Mouse (Mus musculus): ENCODE results near the gene Olfr1269. TPM values are rescaled to one million over a fixed set of nuclear protein-coding genes. Genes with fewer than 3 reads are reported as not detected.

Gene Olfr1269
- total RNA-seq (2015): not detected in 2 replicates
- total RNA-seq (2017): not detected in 2 replicates

GRCm38 (mm10) chr2:90121312-90121711 is at the start of gene Olfr1269:
Olfr1269 (minus strand) TSS chr2:90121412.
- no peak for ATAC-seq (replicated peaks; ENCODE audit: poor library complexity)

- no peak for ATAC-seq (replicated peaks; ENCODE audit: poor library complexity)
These were observed 32.7 kb upstream of the Olfr1269 start for GRCm38 (mm10) chr2:90153916-90154315.

GRCm38 (mm10) chr2:90152991-90153390 is 31.8 kb upstream of the Olfr1269 start, which contains the start of gene Olfr1270:
Olfr1270 (minus strand) TSS chr2:90153091.
- no peak for ATAC-seq (replicated peaks; ENCODE audit: poor library complexity)

DNA sequence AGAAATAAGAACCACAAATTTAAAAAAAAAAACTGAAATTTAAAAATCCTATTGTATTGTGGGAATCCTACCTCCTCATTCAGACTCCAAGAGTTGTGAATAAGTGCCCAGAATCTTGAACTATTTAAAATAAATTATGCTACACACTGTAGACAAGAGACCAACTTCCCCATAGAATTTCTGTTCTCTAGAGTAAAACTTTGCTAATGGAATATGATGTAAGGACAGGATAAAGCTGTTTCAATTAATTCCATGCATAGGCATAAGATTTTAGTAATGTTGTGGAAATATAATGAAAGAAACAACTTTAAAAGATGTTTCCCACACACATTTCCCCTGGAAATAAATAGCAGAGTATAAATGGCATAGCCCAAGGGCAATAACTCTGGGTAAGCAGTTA is 21.0 kb upstream of the Olfr1269 start, which contains the start of gene Olfr32:
Gene Olfr32, minus strand, starts transcription at position 101 of the 400 bp plus-strand sequence.
- no peak for ATAC-seq (replicated peaks; ENCODE audit: poor library complexity)

GRCm38 (mm10) chr2:90070065-90070464 is 51.1 kb downstream of the Olfr1269 start:
- ATAC-seq (replicated peaks; ENCODE audit: poor library complexity): no peak

Other genes starting within 250 kb of the Olfr1269 start
- not detected in 2 replicates for gene Olfr1257, start 243.0 kb downstream of the Olfr1269 start, total RNA-seq (2015)
- gene Olfr1257, start 243.0 kb downstream of the Olfr1269 start, total RNA-seq (2017): not detected in 2 replicates
- not detected in 2 replicates for gene Olfr1258, start 194.1 kb downstream of the Olfr1269 start, total RNA-seq (2015)
- gene Olfr1258, start 194.1 kb downstream of the Olfr1269 start, total RNA-seq (2017): not detected in 2 replicates
- not detected in 2 replicates for gene Olfr1259, start 172.7 kb downstream of the Olfr1269 start, total RNA-seq (2015)
- not detected in 2 replicates for gene Olfr1259, start 172.7 kb downstream of the Olfr1269 start, total RNA-seq (2017)
- not detected in 2 replicates for gene Olfr1260, start 147.1 kb downstream of the Olfr1269 start, total RNA-seq (2015)
- not detected in 2 replicates for gene Olfr1260, start 147.1 kb downstream of the Olfr1269 start, total RNA-seq (2017)
- gene Olfr1261, start 130.2 kb downstream of the Olfr1269 start, total RNA-seq (2015): not detected in 2 replicates
- not detected in 2 replicates for gene Olfr1261, start 130.2 kb downstream of the Olfr1269 start, total RNA-seq (2017)
- gene Olfr1262, start 121.3 kb downstream of the Olfr1269 start, total RNA-seq (2015): not detected in 2 replicates
- gene Olfr1262, start 121.3 kb downstream of the Olfr1269 start, total RNA-seq (2017): not detected in 2 replicates
- gene Olfr1263, start 109.3 kb downstream of the Olfr1269 start, total RNA-seq (2015): not detected in 2 replicates
- gene Olfr1263, start 109.3 kb downstream of the Olfr1269 start, total RNA-seq (2017): not detected in 2 replicates
- not detected in 2 replicates for gene Olfr1264, start 95.8 kb downstream of the Olfr1269 start, total RNA-seq (2015)
- not detected in 2 replicates for gene Olfr1264, start 95.8 kb downstream of the Olfr1269 start, total RNA-seq (2017)
- not detected in 2 replicates for gene Olfr1265, start 86.1 kb downstream of the Olfr1269 start, total RNA-seq (2015)
- gene Olfr1265, start 86.1 kb downstream of the Olfr1269 start, total RNA-seq (2017): not detected in 2 replicates
- gene Olfr140, start 57.8 kb downstream of the Olfr1269 start, total RNA-seq (2015): not detected in 2 replicates
- not detected in 2 replicates for gene Olfr140, start 57.8 kb downstream of the Olfr1269 start, total RNA-seq (2017)
- not detected in 2 replicates for gene Olfr32, start 20.9 kb upstream of the Olfr1269 start, total RNA-seq (2015)
- gene Olfr32, start 20.9 kb upstream of the Olfr1269 start, total RNA-seq (2017): not detected in 2 replicates
- gene Olfr1270, start 31.7 kb upstream of the Olfr1269 start, total RNA-seq (2015): not detected in 2 replicates
- not detected in 2 replicates for gene Olfr1270, start 31.7 kb upstream of the Olfr1269 start, total RNA-seq (2017)
- gene Olfr1506, start 103.1 kb upstream of the Olfr1269 start, total RNA-seq (2015): not detected in 2 replicates
- not detected in 2 replicates for gene Olfr1506, start 103.1 kb upstream of the Olfr1269 start, total RNA-seq (2017)
- not detected in 2 replicates for gene Olfr142, start 136.2 kb upstream of the Olfr1269 start, total RNA-seq (2015)
- gene Olfr142, start 136.2 kb upstream of the Olfr1269 start, total RNA-seq (2017): not detected in 2 replicates
- not detected in 2 replicates for gene Olfr1271, start 149.6 kb upstream of the Olfr1269 start, total RNA-seq (2015)
- gene Olfr1271, start 149.6 kb upstream of the Olfr1269 start, total RNA-seq (2017): not detected in 2 replicates
- not detected in 2 replicates for gene Olfr1272, start 171.4 kb upstream of the Olfr1269 start, total RNA-seq (2015)
- not detected in 2 replicates for gene Olfr1272, start 171.4 kb upstream of the Olfr1269 start, total RNA-seq (2017)
- gene Gm13769, start 200.8 kb upstream of the Olfr1269 start, total RNA-seq (2015): 0.17 TPM in 1 of 2 replicates, not detected in the other
- not detected in 2 replicates for gene Gm13769, start 200.8 kb upstream of the Olfr1269 start, total RNA-seq (2017)

All from megakaryocyte progenitor cell, adult 5-6 weeks (primary cell).